Mouse (Mus musculus) CH12.LX (cell line): ENCODE measurements at regions not wholly inside any gene's neighbourhood (a gene's known extent, or its start where the extent isn't known, plus 50 kb on each side); places are given as distances from the start of the nearest gene placed in this dataset.
"Not testable (repeated sequence)": the region's sequence is repeated elsewhere in the genome, so short reads cannot be mapped to it uniquely, and the experiment has no call there.

Source experiments
- DNase-seq: peaks from one replicate; pipeline ENCODE4 v3.0.0-alpha.2; 2013; ENCODE audit errors: extremely low read depth
- H3K27ac ChIP-seq: 2 replicates; pipeline ENCODE4 v1.5.1; 2012; ENCODE audit warnings: low read depth, mild to moderate bottlenecking, control low read depth, moderate library complexity; ENCODE audit not compliant: insufficient read depth
- H3K27me3 ChIP-seq: replicated peaks from 2 replicates; pipeline ENCODE3; 2012; ENCODE audit warnings: inconsistent platforms
- H3K36me3 ChIP-seq, 2 experiments: replicated peaks in 1 of 2; 2 replicates each; pipeline versions ENCODE3 to v1.6.1; 2012; ENCODE audit warnings: inconsistent platforms in 1 of 2, low read length in 1 of 2, mild to moderate bottlenecking in 1 of 2, mixed read lengths in 1 of 2, moderate library complexity in 1 of 2; ENCODE audit not compliant: control insufficient read depth in 1 of 2, insufficient read depth in 1 of 2
- H3K4me1 ChIP-seq, 2 experiments: 2 replicates each; pipeline ENCODE4 v1.6.1; 2012; ENCODE audit warnings: inconsistent platforms in 1 of 2, moderate library complexity in 1 of 2; ENCODE audit not compliant: insufficient read depth in 2 of 2, control insufficient read depth in 1 of 2
- H3K4me2 ChIP-seq: 2 replicates; pipeline ENCODE4 v1.6.1; 2012; ENCODE audit warnings: low read depth, mild to moderate bottlenecking, control low read depth; ENCODE audit not compliant: poor library complexity, insufficient read depth, severe bottlenecking
- H3K4me3 ChIP-seq, 3 experiments: fragments of 150-350 bp in 1 of 3; sonication (generic) in 1 of 3; replicated peaks in 1 of 3; 2 replicates each; pipeline versions ENCODE3 to v1.5.1; 2011 to 2012; ENCODE audit warnings: low read depth in 2 of 3, low read length in 2 of 3, mild to moderate bottlenecking in 2 of 3, moderate library complexity in 2 of 3, control low read depth in 1 of 3, improper control_type of control experiment in 1 of 3, inconsistent platforms in 1 of 3, mixed read lengths in 1 of 3; ENCODE audit not compliant: poor library complexity in 1 of 3
- H3K79me2 ChIP-seq: replicated peaks from 2 replicates; pipeline ENCODE4 v1.6.1; 2012; ENCODE audit warnings: mild to moderate bottlenecking, moderate library complexity; ENCODE audit not compliant: control insufficient read depth, poor library complexity, insufficient read depth, severe bottlenecking; ENCODE audit errors: extremely low read depth
- H3K9ac ChIP-seq: 2 replicates; pipeline ENCODE4 v1.6.1; 2012; ENCODE audit warnings: low read depth, mild to moderate bottlenecking, control low read depth, moderate library complexity; ENCODE audit not compliant: insufficient read depth
- H3K9me3 ChIP-seq: replicated peaks from 2 replicates; pipeline ENCODE3; 2012; ENCODE audit warnings: low read length, inconsistent platforms, mixed read lengths
- BHLHE40 ChIP-seq: IDR thresholded peaks from 2 replicates; pipeline ENCODE4 v1.6.1; 2011; ENCODE audit warnings: mild to moderate bottlenecking, low read depth, low read length, improper control_type of control experiment
- CHD1 ChIP-seq: IDR thresholded peaks from 2 replicates; pipeline ENCODE4 v1.6.1; 2012; ENCODE audit warnings: low read depth, low read length, improper control_type of control experiment, inconsistent platforms
- CHD2 ChIP-seq: IDR thresholded peaks from 2 replicates; pipeline ENCODE4 v1.6.1; 2011; ENCODE audit warnings: low read length, improper control_type of control experiment
- CTCF ChIP-seq, 2 experiments: IDR thresholded peaks in 1 of 2; conservative IDR thresholded peaks in 1 of 2; 2 replicates each; pipeline ENCODE4 v1.5.1; 2011 to 2012; ENCODE audit warnings: low read depth in 2 of 2, low read length in 2 of 2, improper control_type of control experiment in 1 of 2, inconsistent platforms in 1 of 2, mild to moderate bottlenecking in 1 of 2, moderate library complexity in 1 of 2
- EP300 ChIP-seq: IDR thresholded peaks from 2 replicates; pipeline ENCODE4 v1.6.1; 2011; ENCODE audit warnings: low read length, improper control_type of control experiment
- ETS1 ChIP-seq: conservative IDR thresholded peaks from 2 replicates; pipeline ENCODE4 v1.6.1; 2012; ENCODE audit warnings: low read depth, mild to moderate bottlenecking, inconsistent platforms, low read length, improper control_type of control experiment, moderate library complexity
- IRF4 ChIP-seq: IDR thresholded peaks from 2 replicates; pipeline ENCODE4 v1.6.1; 2014; ENCODE audit warnings: low read depth, mild to moderate bottlenecking, inconsistent platforms, low read length, improper control_type of control experiment
- JUND ChIP-seq: conservative IDR thresholded peaks from 2 replicates; pipeline ENCODE4 v1.6.1; 2011; ENCODE audit warnings: low read depth, low read length, improper control_type of control experiment
- MAFK ChIP-seq: IDR thresholded peaks from 2 replicates; pipeline ENCODE4 v1.6.1; 2011; ENCODE audit warnings: low read length, improper control_type of control experiment; ENCODE audit not compliant: insufficient replicate concordance
- MAX ChIP-seq: IDR thresholded peaks from 2 replicates; pipeline ENCODE4 v1.6.1; 2011; ENCODE audit warnings: low read length, improper control_type of control experiment
- MAZ ChIP-seq: IDR thresholded peaks from 2 replicates; pipeline ENCODE4 v1.6.1; 2012; ENCODE audit warnings: low read depth, mild to moderate bottlenecking, inconsistent platforms, low read length, improper control_type of control experiment, moderate library complexity
- MEF2A ChIP-seq: IDR thresholded peaks from 2 replicates; pipeline ENCODE4 v1.6.1; 2014; ENCODE audit warnings: low read depth, mild to moderate bottlenecking, inconsistent platforms, low read length, improper control_type of control experiment, borderline replicate concordance
- MXI1 ChIP-seq: IDR thresholded peaks from 2 replicates; pipeline ENCODE4 v1.6.1; 2011; ENCODE audit warnings: mild to moderate bottlenecking, low read depth, low read length, improper control_type of control experiment
- NELFE ChIP-seq: IDR thresholded peaks from 2 replicates; pipeline ENCODE4 v1.6.1; 2011; ENCODE audit warnings: low read depth, low read length, improper control_type of control experiment
- POLR2A ChIP-seq: IDR thresholded peaks from 2 replicates; pipeline ENCODE4 v1.6.1; 2011; ENCODE audit warnings: low read depth, mild to moderate bottlenecking, improper control_type of control experiment, low read length
- SMC3 ChIP-seq: IDR thresholded peaks from 2 replicates; pipeline ENCODE4 v1.6.1; 2011; ENCODE audit warnings: low read depth, low read length, improper control_type of control experiment
- TBP ChIP-seq: conservative IDR thresholded peaks from 2 replicates; pipeline ENCODE4 v1.6.1; 2011; ENCODE audit warnings: low read depth, low read length, improper control_type of control experiment
- TCF12 ChIP-seq: IDR thresholded peaks from 2 replicates; pipeline ENCODE4 v1.6.1; 2014; ENCODE audit warnings: low read depth, mild to moderate bottlenecking, inconsistent platforms, low read length, improper control_type of control experiment
- UBTF ChIP-seq: IDR thresholded peaks from 2 replicates; pipeline ENCODE4 v1.6.1; 2012; ENCODE audit warnings: low read depth, mild to moderate bottlenecking, inconsistent platforms, low read length, improper control_type of control experiment, moderate library complexity
- USF1 ChIP-seq: IDR thresholded peaks from 2 replicates; pipeline ENCODE4 v1.6.1; 2014; ENCODE audit warnings: low read depth, mild to moderate bottlenecking, inconsistent platforms, low read length, improper control_type of control experiment
- USF2 ChIP-seq: conservative IDR thresholded peaks from 2 replicates; pipeline ENCODE4 v1.6.1; 2011; ENCODE audit warnings: low read depth, low read length, improper control_type of control experiment
- ZNF384 ChIP-seq: IDR thresholded peaks from 2 replicates; pipeline ENCODE4 v1.6.1; 2012; ENCODE audit warnings: low read depth, low read length, improper control_type of control experiment, inconsistent platforms
- dilution Hi-C: fragments of 300-500 bp; cut with MboI; formaldehyde crosslinking; loops from 2 replicates; pipeline ENCODE4 v1.14.3; 2020; ENCODE audit warnings: low sequenced_read_pairs; ENCODE audit not compliant: extremely low pct_unique_long_range_greater_than_20kb, extremely low pct_ligation_motif_present
- in situ Hi-C: fragments of 300-500 bp; cut with MboI; formaldehyde crosslinking; loops from 3 replicates; pipeline ENCODE4 v1.14.3; 2019; ENCODE audit warnings: low sequenced_read_pairs, low pct_ligation_motif_present, low pct_unique_long_range_greater_than_20kb, mixed read lengths

DNA sequence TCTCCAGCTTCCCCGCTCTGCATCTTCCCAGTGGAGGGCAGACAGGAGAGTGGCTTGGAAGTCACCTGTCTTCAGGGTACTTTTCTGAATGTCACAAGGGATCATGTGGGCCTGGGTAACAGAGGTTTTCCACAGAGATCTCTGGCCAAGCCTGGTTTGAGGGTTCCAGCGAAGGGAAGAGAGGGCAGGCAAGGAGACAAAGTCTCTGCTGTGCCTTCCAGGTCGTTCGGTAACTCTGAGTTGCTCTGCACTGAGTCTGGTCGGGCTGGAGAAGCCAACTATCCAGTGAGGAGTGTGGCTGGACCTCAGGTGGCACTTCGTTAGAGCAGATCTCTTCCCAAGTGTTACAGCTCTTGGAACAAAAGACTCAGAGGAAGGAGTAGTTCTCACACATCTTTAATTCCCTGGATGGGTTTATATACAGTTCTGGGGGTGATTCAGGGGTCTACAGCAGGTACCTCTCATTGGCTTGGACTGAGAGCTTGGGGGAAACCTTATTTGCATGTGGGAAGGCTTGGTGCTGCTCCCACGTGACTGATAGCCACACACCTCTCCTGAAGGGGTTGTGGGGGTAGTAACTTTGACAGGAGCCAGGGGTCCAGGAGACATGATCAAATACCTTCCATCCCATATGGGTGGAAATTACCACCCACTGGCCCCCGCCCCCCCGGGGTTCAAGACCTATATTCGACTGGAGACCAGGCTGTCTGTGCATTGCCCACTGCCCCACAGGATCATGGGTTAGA, 71.1 kb downstream of the Tex35 start (continued):
- TF ChIP-seq JUND (no peak), MAFK (no peak), USF2 (peak; percentile 42; the same call in 1 of the 2 replicates), NELFE (no peak), CHD1 (no peak), ETS1 (no peak), CTCF (conservative IDR thresholded peaks at IDR 0.05 in 1 of 2, IDR thresholded peaks at IDR 0.05 in 1 of 2; ENCODE audit: low read depth in 2 of 2, low read length in 2 of 2) (no peak), TCF12 (no peak), USF1 (peak; percentile 70), MAX (0 out of 2 replicates have a peak, but pooled peaks have one; percentile 47), SMC3 (no peak), ZNF384 (no peak), MAZ (no peak)

DNA sequence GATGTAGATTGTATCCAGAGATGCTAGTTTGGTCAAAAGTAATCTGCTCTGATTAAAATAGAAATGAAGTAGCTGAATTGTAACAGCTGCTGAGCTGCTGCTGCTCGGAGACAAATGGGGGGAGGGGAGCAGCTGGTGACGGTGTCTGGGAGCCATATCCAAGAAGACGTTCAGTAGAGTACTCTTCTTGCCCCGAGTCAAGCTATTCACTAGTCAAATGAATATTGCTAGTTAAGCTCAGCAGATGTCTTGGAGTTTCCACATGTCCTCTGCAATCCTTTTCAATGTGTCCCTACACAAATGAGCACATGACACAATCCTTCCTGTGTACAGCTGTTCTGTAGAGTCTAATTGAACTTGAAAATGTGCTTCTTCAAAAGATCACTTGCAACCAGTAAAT, 71.7 kb downstream of the Tex35 start:
- H3K27ac ChIP-seq = peak overlapping the region; percentile 98

GRCm38 (mm10) chr1:157035221-157035620, 73.3 kb downstream of the Tex35 start:
- H3K79me2 ChIP-seq, H3K27me3 ChIP-seq, dilution Hi-C loops, H3K27ac ChIP-seq, H3K36me3 ChIP-seq, in situ Hi-C loops, H3K9ac ChIP-seq, H3K4me2 ChIP-seq, H3K4me3 ChIP-seq, DNase-seq: not testable (repeated sequence)
- peaks cover 19 to 42% of the 10 kb centered on the region in 2 experiments for H3K4me1 ChIP-seq
- H3K9me3 ChIP-seq = peaks cover 16% of the 10 kb centered on the region

More for the DNA sequence above, 71.7 kb downstream of the Tex35 start:
- DNase-seq = no peak
- peaks cover 19 to 49% of the 10 kb centered on the region in 2 experiments for H3K4me1 ChIP-seq
- peaks cover 18% of the 10 kb centered on the region for H3K9me3 ChIP-seq
- no peak overlapping the region for H3K4me2 ChIP-seq
- 0 out of 2 replicates have a peak, but pooled peaks have one; percentile 32 for TF ChIP-seq EP300
- TF ChIP-seq SMC3 = 0 out of 2 replicates have a peak, but pooled peaks have one; percentile 1
- 0 out of 2 replicates have a peak, but pooled peaks have one; percentile 38 for TF ChIP-seq IRF4
- TF ChIP-seq CHD2 = peak; percentile 53
- TF ChIP-seq TCF12 = peak; percentile 63; the same call in 1 of the 2 replicates
- TF ChIP-seq POLR2A = peak; percentile 17; the same call in 1 of the 2 replicates
- no peak for TF ChIP-seq UBTF
- 0 out of 2 replicates have a peak, but pooled peaks have one; percentile 23 for TF ChIP-seq TBP
- TF ChIP-seq BHLHE40 = peak; percentile 70
- TF ChIP-seq MEF2A = 0 out of 2 replicates have a peak, but pooled peaks have one; percentile 14
- TF ChIP-seq USF2 = no peak
- peak; percentile 59; the same call in 1 of the 2 replicates for TF ChIP-seq MAX
- no peak for TF ChIP-seq MXI1
- peak overlapping the region; percentile 88 for H3K9ac ChIP-seq
- H3K27me3 ChIP-seq = no peaks in the 10 kb centered on the region
- no peak overlapping the region for H3K4me3 ChIP-seq
- no peaks in the 10 kb centered on the region for H3K79me2 ChIP-seq
- no peaks in the 10 kb centered on the region for H3K36me3 ChIP-seq
- in situ Hi-C loops (no loop called here), dilution Hi-C loops (no loop called here)
